Mouse (Mus musculus) gastrocnemius, adult 2 months (tissue): ENCODE data around the gene Ccdc9b. TPM values are rescaled to one million over a fixed set of nuclear protein-coding genes. Genes with fewer than 3 reads are reported as not detected.

Source experiments
- DNase-seq: peaks from one replicate; pipeline ENCODE4 v3.0.0; 2022
- H3K27ac ChIP-seq: fragments of 200-600 bp; 2 replicates; pipeline ENCODE4 v1.8.1; 2022; ENCODE audit warnings: mild to moderate bottlenecking
- H3K4me3 ChIP-seq: fragments of 200-600 bp; 2 replicates; pipeline ENCODE4 v1.8.1; 2022; ENCODE audit warnings: mild to moderate bottlenecking, moderate library complexity
- CTCF ChIP-seq: fragments of 200-600 bp; IDR thresholded peaks from 2 replicates; pipeline ENCODE4 v1.8.1; 2022; ENCODE audit warnings: antibody characterized with exemption, mild to moderate bottlenecking, moderate library complexity
- intact Hi-C: fragments of 180-260 bp; cut with DNase I; formaldehyde crosslinking; loops from one replicate; pipeline ENCODE4 v1.15.1; 2025
- total RNA-seq, 2 experiments: library from RNA; stranded (reverse); gene quantifications; 2 replicates each; pipeline ENCODE4 v1.2.3; 2021

The Ccdc9b gene
- total RNA-seq, 2 experiments from 2014 or later, result 14.6 to 20.8 TPM

DNA sequence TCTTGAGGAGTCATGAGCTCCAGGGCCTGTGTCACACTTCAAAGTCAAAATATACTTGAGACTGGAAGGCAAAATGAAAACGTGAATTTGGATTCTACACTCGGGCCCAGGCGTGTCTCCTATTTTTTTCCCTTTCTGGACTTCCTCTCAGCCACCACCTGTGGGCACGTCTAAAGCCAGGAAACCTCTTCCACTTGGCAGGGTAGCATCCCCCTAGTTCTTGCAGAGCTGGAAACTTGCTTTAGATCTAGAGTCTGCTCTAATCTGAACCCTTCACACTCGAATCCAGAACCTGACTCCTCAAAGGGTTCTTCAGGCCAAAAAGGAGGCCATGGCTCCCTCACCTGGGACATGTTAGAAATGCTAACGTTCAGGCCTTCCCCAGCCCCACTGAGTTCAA lies 7.1 kb downstream of the Ccdc9b start:
- intact Hi-C loops, result no loop called here
- H3K27ac ChIP-seq, result no peak overlapping the region
- no peak for DNase-seq
- TF ChIP-seq CTCF, result no peak
- no peak overlapping the region for H3K4me3 ChIP-seq

DNA sequence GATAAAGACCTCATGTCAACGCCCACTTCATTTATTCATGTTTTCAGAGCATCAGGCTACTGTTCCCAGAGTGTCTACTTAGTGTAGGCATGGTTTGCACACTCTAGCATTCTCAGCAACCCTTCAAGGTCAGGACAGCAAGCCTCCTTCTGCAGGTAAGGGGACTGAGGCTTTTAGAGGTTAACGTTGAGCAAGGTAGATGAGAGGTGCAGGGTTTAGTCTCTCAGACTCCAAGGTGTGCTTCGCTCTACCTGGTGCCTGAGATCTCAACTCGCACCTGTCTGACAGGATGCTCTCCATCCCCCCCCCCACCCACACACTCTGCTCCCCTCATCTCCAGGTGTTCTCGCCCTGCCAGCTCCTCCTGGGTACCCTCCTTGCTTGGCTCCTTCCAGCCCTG lies 8.3 kb downstream of the Ccdc9b start:
- no peak for DNase-seq
- Histone ChIP-seq H3K27ac (no peak overlapping the region), H3K4me3 (no peak overlapping the region)
- TF ChIP-seq CTCF, result no peak
- intact Hi-C loops, result no loop called here

- no peak for DNase-seq
- H3K27ac ChIP-seq, result no peak overlapping the region
- intact Hi-C loops, result no loop called here
These were observed 9.7 kb downstream of the Ccdc9b start for GRCm38 (mm10) chr2:118752792-118753108.

DNA sequence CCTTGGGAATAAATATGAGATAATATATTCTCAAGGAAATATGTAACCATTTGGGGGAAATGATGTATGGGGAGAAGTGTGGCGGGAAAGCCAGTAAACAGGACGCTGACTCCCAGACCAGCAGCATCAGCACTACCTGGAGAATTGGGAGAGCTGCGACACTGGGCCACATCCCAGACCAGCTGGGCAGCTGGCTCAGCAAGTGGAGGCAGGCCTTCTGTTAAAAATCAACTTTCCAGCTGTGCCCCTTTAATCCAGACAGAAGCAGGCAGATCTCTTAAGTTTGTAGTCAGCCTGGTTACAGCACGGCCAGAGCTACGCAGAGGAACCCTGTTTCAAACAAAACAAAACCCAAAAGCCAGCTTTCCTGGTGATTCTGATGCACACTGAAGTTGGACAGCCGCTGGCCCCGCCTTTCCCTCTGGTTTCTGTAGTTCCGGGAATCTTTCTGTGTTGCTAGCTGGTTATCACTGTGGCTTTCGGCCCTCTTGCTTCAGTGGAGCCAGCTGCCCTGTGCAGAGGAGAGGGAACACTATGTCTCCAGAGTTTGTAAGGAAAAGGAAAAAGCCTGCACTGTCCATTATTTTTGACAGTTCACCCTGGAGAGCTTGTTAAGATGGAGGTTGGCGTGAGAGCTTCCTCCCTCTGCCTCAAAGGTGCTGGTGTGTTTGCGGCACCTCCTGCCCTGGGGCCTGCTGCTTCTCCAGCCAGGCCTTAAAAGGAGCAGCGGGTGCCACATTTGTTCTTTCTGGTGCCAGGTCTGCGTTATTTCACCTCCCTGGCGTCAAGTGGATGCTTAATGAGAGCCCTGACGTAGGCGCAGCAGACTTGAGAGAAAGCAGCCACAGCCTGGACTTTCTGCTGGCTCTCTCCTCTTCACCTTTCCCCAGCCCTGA lies 10.3 kb downstream of the Ccdc9b start:
- intact Hi-C loops, result no loop called here
- no peak for DNase-seq
- TF ChIP-seq CTCF, result no peak
- H3K27ac ChIP-seq, result no peak overlapping the region
- H3K4me3 ChIP-seq, result no peak overlapping the region

More at GRCm38 (mm10) chr2:118752792-118753108, 9.7 kb downstream of the Ccdc9b start:
- no peak for TF ChIP-seq CTCF
- no peak overlapping the region for H3K4me3 ChIP-seq

DNA sequence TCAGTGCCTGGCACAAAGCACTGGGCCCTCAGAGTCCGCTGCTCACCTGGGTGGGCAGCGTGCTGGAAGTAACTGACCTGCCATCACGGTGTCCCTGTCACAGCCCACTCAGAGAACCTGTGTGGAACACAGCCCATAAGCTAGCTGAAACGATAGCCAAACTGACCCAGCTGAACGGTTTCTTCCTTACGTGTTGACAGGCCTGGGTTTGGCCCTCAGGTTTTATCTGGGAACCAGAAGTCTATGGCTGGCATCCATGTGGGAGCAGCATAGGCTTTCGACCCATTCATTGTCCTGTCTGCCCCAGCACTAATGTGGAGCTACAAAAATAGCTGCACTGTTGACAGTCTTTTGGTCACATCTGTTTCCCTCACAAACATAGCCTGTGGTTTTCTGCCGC lies 12.0 kb downstream of the Ccdc9b start:
- no peak overlapping the region for H3K27ac ChIP-seq
- no peak for TF ChIP-seq CTCF
- DNase-seq, result no peak
- intact Hi-C loops, result no loop called here
- H3K4me3 ChIP-seq, result no peak overlapping the region

DNA sequence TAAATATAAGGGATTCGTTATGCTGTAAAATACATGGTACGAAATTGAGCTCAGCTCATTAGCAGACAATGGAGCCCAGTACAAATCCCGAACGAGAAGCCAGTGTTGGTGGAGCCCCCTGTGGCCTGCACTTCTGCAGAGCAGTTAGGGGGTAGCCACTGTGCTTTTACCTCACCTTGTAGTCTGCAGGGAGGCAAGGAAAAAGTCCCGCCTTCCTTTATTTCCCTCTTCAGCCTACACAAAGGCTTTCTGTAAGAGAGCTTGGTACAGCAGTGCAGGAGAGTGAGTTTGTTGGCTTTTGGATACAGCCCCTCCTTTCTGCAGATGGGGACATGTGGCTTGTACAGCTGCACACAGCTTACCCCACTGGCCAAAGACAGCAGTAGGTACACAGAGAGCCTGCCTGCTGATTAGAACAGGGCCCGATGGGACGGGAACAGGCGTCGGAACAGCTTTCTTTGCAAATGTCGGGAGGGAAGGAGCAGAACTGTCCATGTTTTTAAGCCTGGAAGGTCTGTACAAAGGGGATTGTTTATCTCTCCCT lies 13.0 kb downstream of the Ccdc9b start:
- no peak for DNase-seq
- TF ChIP-seq CTCF, result no peak
- intact Hi-C loops, result loop anchor here (10.0 kb wide), 2 partner anchors 205 to 435 kb away; partner anchors contain the start of gene Bmf
- H3K27ac ChIP-seq, result no peak overlapping the region
- H3K4me3 ChIP-seq, result no peak overlapping the region

DNA sequence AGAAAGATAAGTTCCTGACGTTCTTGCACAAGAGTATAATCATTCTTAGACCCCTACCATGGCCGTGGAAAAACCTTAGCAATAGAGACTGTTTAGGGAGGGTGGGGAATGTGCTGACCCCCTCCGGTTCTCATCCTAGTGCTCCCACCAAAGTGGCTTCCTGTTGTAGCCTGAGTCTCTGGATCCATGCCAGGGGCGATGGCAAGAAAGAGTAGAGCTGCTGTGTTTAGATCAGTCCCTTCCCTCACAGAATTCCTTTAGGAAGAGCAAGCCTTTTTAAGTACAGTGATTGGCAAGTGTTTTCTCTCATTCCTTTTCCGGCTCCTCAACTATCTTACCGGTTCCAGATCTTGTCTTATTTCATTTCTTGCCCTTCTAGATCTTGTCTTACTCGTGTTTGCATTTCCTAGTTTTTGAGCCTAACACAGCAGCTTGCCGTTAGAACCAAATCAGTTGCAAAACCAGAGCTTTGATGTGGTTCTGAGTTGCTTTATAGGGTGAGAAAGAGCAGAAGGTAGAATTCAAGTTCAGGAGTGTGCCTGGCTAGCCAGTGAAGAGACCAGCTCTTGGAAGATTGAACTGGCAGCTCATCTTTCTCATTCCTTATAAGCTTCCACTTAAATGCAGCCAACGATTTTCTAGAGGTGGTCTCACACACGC lies 15.0 kb downstream of the Ccdc9b start:
- Histone ChIP-seq H3K27ac (no peak overlapping the region), H3K4me3 (peak overlapping the region; percentile 94)
- DNase-seq, result peak; percentile 48
- intact Hi-C loops, result loop anchor here (10.0 kb wide), 2 partner anchors 203 to 437 kb away; partner anchors contain the start of gene Bmf
- no peak for TF ChIP-seq CTCF

GRCm38 (mm10) chr2:118745915-118746901 lies 16.3 kb downstream of the Ccdc9b start:
- peak overlapping the region; percentile 83 for H3K27ac ChIP-seq
- H3K4me3 ChIP-seq, result peak overlapping the region; percentile 94
- no peak for TF ChIP-seq CTCF
- intact Hi-C loops, result loop anchor here (1.0 to 10.0 kb wide), 3 partner anchors 15 to 439 kb away; partner anchors contain the start of gene Bmf
- peak; percentile 52 for DNase-seq

- H3K27ac ChIP-seq, result peak within 1 kb of the TSS; percentile 83
- H3K4me3 ChIP-seq, result peak within 1 kb of the TSS; percentile 94
- TF ChIP-seq CTCF, result no peak
- intact Hi-C loops, result loop anchor here (10.0 kb wide), 2 partner anchors 201 to 439 kb away; partner anchors contain the start of gene Bmf
- DNase-seq, result peak; percentile 96
These were observed 17.1 kb downstream of the Ccdc9b start, which contains the start of gene Inafm2 for GRCm38 (mm10) chr2:118745232-118745884. Inafm2 (plus strand) TSS chr2:118745758.

DNA sequence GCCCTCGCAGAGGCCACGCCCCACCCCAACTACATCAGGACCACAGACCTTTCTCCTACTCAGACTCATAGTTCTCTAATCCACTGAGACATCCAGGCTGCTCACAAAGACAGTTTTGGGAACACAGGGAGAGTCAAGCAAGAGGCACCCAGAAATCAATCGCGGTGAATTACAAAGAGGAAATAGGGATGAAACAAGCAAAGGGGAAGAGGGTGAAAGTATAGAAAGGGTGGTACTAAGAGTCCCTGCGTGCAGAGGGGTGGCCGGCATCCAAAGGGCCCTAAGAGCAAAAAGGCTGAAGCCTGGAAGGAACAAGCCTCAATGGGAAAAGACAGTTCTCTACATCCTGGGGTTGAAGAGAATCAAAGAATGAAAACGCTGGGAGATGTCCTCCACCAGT lies 17.8 kb downstream of the Ccdc9b start:
- Histone ChIP-seq H3K4me3 (peak overlapping the region; percentile 94), H3K27ac (peak overlapping the region; percentile 77; the same call in 1 of the 2 replicates)
- DNase-seq, result no peak
- no peak for TF ChIP-seq CTCF
- intact Hi-C loops, result loop anchor here (5.0 to 10.0 kb wide), 3 partner anchors 38 to 440 kb away; partner anchors contain the start of gene Bmf

DNA sequence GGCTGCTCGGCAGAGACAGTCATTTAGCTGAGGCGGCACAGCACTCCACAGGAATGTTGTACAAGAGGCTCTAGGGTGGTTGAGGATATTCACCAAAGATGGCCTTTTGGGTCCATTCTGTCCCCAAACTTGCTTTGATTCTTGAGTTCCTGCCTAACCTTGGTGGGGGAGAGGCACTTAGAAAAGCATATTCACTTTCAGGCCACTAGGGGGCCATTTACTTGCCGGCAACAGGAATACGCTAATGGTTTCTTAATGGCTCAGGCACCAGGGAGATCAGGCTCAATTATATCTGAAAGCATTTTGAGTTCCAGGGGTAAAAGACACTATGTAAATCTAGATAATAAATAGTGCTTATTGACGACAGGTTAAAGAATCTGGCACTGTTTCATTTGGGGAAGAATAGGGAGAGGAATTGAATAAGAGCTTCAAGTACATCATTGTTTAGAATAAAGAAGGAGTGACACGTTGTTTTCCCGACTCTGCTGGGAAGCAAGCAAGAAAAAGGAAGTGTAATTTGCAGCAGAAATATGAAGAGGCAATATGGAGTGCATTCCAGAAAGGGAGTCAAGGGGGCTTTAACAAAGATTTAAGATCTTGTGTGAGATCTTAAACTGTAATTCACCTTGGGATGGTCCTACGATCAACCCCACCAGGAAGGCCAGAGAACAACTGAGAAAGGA lies 19.1 kb downstream of the Ccdc9b start:
- no peak for DNase-seq
- Histone ChIP-seq H3K27ac (no peak overlapping the region), H3K4me3 (no peak overlapping the region)
- peak; percentile 90 for TF ChIP-seq CTCF
- intact Hi-C loops, result loop anchor here (1.0 to 10.0 kb wide), 4 partner anchors 19 to 441 kb away; partner anchors contain the start of genes Bmf and Ccdc9b
